Mouse (Mus musculus): ENCODE measurements around the gene Olfr807. TPM values are rescaled to one million over a fixed set of nuclear protein-coding genes. Genes with fewer than 3 reads are reported as not detected.

Olfr807 gene
- total and polyA plus RNA-seq, 3 experiments, result not detected

- no peak overlapping the region for H3K4me2 ChIP-seq (ENCODE audit: insufficient read depth, low read depth, poor library complexity, severe bottlenecking)
- in situ Hi-C loops (cut with MboI; ENCODE audit: low pct_ligation_motif_present, low pct_unique_long_range_greater_than_20kb, low sequenced_read_pairs) (no loop called here), dilution Hi-C loops (cut with MboI; ENCODE audit: extremely low pct_ligation_motif_present, extremely low pct_unique_long_range_greater_than_20kb, low sequenced_read_pairs) (no loop called here)
- H3K9me3 ChIP-seq (replicated peaks; ENCODE audit: low read length), result no peaks in the 10 kb centered on the region
- no peaks in the 10 kb centered on the region for H3K36me3 ChIP-seq (replicated peaks in 1 of 2; ENCODE audit: control insufficient read depth in 1 of 2, insufficient read depth in 1 of 2, low read length in 1 of 2)
- no peaks in the 10 kb centered on the region for H3K27me3 ChIP-seq (replicated peaks)
- TF ChIP-seq POLR2A (IDR thresholded peaks at IDR 0.05; ENCODE audit: low read depth, low read length) (no peak), MAFK (IDR thresholded peaks at IDR 0.05; ENCODE audit: insufficient replicate concordance, low read length) (no peak), KAT2A (IDR thresholded peaks at IDR 0.05; ENCODE audit: insufficient replicate concordance, low read length) (no peak), MAZ (IDR thresholded peaks at IDR 0.05; ENCODE audit: low read depth, low read length) (no peak), RCOR1 (conservative IDR thresholded peaks at IDR 0.05; ENCODE audit: low read depth, low read length) (no peak), JUND (conservative IDR thresholded peaks at IDR 0.05; ENCODE audit: low read depth, low read length) (no peak), BHLHE40 (IDR thresholded peaks at IDR 0.05; ENCODE audit: low read depth, low read length) (no peak), UBTF (IDR thresholded peaks at IDR 0.05; ENCODE audit: low read depth, low read length) (no peak), ZMIZ1 (IDR thresholded peaks at IDR 0.05; ENCODE audit: low read depth, low read length) (no peak), ZC3H11A (IDR thresholded peaks at IDR 0.05; ENCODE audit: low read depth, low read length) (no peak), GABPA (IDR thresholded peaks at IDR 0.05; ENCODE audit: insufficient replicate concordance, low read depth, low read length) (no peak), RAD21 (IDR thresholded peaks at IDR 0.05; ENCODE audit: low read depth, low read length) (no peak), E2F4 (IDR thresholded peaks at IDR 0.05; ENCODE audit: insufficient replicate concordance, low read depth, low read length) (no peak), ETS1 (conservative IDR thresholded peaks at IDR 0.05; ENCODE audit: low read depth, low read length) (no peak)
- no peaks in the 10 kb centered on the region for H3K4me1 ChIP-seq (ENCODE audit: control insufficient read depth in 1 of 2, insufficient read depth in 2 of 2)
- no peak overlapping the region for H3K27ac ChIP-seq (ENCODE audit: insufficient read depth, low read depth)
- no peaks in the 10 kb centered on the region for H3K79me2 ChIP-seq (replicated peaks; ENCODE audit: control insufficient read depth, extremely low read depth, insufficient read depth, poor library complexity, severe bottlenecking)
- no peak overlapping the region for H3K9ac ChIP-seq (ENCODE audit: insufficient read depth, low read depth)
- no peak overlapping the region for H3K4me3 ChIP-seq (replicated peaks in 1 of 3; ENCODE audit: low read depth in 2 of 3, low read length in 2 of 3, poor library complexity in 1 of 3)
- no peak for DNase-seq (ENCODE audit: extremely low read depth)
These were observed 20.5 kb upstream of the Olfr807 start for GRCm38 (mm10) chr10:129778123-129778522.

- H3K4me1 ChIP-seq (ENCODE audit: control insufficient read depth in 1 of 2, insufficient read depth in 2 of 2), result no peaks in the 10 kb centered on the region
- no peak within 1 kb of the TSS for H3K9ac ChIP-seq (ENCODE audit: insufficient read depth, low read depth)
- no peaks in the 10 kb centered on the region for H3K79me2 ChIP-seq (replicated peaks; ENCODE audit: control insufficient read depth, extremely low read depth, insufficient read depth, poor library complexity, severe bottlenecking)
- no peaks in the 10 kb centered on the region for H3K27me3 ChIP-seq (replicated peaks)
- no peak within 1 kb of the TSS for H3K27ac ChIP-seq (ENCODE audit: insufficient read depth, low read depth)
- no peak for DNase-seq (ENCODE audit: extremely low read depth)
- H3K36me3 ChIP-seq (replicated peaks in 1 of 2; ENCODE audit: control insufficient read depth in 1 of 2, insufficient read depth in 1 of 2, low read length in 1 of 2), result no peaks in the 10 kb centered on the region
- dilution Hi-C loops (cut with MboI; ENCODE audit: extremely low pct_ligation_motif_present, extremely low pct_unique_long_range_greater_than_20kb, low sequenced_read_pairs), result no loop called here
- H3K9me3 ChIP-seq (replicated peaks; ENCODE audit: low read length), result no peaks in the 10 kb centered on the region
- TF ChIP-seq E2F4 (IDR thresholded peaks at IDR 0.05; ENCODE audit: insufficient replicate concordance, low read depth, low read length), result no peak
- TF ChIP-seq MAX (IDR thresholded peaks at IDR 0.05; ENCODE audit: low read length), result no peak
- H3K4me3 ChIP-seq (replicated peaks in 1 of 3; ENCODE audit: low read depth in 2 of 3, low read length in 2 of 3, poor library complexity in 1 of 3), result no peak within 1 kb of the TSS
- no peak within 1 kb of the TSS for H3K4me2 ChIP-seq (ENCODE audit: insufficient read depth, low read depth, poor library complexity, severe bottlenecking)
- in situ Hi-C loops (cut with MboI; ENCODE audit: low pct_ligation_motif_present, low pct_unique_long_range_greater_than_20kb, low sequenced_read_pairs), result no loop called here
These were observed 16.7 kb upstream of the Olfr807 start, which contains the start of gene Olfr809 for GRCm38 (mm10) chr10:129774338-129774737. Gene Olfr809 (plus strand): TSS chr10:129774638.
